Mouse (Mus musculus): ENCODE data around the gene Plscr4.

Gene Plscr4

DNA sequence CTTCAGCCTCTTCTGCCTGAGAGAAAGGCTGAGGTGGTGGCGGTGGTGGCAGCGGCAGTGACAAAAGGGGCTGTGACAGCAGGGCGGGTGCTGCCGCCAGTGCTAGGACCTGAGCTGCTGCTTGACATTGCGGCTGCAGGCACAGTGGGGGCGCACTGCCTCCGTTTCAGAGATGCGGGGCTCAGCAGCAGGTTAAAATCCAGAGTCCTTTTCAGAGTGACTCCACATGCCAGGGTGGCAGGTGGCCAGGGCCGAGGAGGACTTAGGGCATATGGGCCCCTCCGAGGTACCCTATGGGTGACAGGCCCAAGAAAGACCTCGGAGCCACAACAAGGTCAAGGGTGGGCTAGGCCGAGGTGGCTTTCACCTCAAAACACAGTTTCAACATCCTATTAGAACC is 59.9 kb downstream of the Plscr4 start:
- DNase-seq: no peak

DNA sequence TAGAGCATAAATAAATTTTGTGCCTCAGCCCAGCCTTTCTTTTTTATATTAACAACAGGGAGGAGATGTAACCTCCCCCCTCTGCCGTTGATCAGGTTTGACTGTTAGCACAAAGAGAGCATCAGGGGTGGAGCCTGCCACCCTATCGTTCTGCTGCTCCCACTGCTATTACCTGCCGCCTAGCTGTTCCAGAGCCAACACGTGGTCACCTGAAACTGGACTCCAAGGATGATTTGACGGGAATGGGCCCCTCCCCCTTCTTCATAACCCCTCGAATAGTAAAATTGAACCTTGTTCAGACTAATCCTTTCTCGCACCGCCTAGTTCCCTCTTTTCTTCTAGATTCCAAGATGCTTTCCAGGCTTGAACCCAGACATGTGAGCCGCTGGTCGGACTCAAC is 63.6 kb downstream of the Plscr4 start:
- DNase-seq: no peak

DNA sequence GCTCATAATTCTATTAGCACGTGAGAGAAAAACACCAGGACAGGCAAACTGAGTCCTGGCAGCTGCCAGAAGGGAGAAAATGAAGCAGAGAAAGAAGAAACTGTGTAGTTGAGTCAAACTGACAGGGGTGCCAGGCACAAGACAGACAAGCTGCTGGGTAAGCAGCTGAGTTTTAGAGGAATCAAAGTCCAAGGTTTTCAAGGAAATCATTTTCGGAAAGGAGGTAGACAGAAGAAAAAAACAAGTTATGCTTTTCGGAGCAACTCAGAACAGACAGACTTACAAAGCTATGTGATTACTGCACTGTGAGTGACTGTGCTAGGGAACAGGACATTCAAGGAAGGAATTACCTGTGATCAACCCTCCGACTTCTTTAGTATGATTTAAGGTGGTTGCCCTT is 67.3 kb downstream of the Plscr4 start:
- no peak for DNase-seq

DNA sequence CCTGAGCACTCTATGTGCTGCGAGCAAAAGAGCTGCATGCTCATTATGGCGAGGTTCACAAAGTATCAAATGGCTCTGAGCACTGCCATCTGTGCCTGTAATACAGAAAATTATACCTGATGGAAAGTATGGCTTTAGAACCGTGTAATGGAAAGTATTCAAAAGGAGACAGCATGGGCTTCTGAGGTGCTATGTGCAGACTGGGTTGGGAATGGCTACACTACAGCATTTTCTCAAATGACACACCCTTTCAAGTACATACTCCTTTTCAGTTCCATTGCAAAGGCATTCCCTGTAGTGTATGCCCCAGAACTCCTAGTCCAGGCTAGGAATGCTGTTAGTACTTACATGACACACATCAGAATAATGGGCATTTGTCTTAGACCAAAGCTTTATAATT is 72.9 kb downstream of the Plscr4 start:
- no peak for DNase-seq

DNA sequence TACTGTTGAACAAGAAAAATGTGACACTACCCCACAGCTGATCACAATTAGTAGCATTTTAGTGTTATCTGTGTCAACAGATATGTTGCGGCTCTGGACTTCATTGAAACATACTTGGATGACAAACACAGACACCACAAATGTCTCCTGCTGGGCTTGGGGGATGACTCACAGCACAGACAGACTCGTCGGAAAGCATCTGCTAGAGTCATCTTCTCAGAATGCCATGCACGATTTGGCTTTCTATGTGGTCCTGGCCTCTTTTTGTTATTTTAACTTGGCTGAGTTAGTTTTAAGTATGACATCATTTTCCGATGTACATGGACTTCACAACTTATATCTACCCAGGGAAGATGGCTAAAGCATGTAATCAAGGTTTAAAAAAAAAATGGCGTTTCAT is 80.6 kb downstream of the Plscr4 start:
- no peak for DNase-seq

DNA sequence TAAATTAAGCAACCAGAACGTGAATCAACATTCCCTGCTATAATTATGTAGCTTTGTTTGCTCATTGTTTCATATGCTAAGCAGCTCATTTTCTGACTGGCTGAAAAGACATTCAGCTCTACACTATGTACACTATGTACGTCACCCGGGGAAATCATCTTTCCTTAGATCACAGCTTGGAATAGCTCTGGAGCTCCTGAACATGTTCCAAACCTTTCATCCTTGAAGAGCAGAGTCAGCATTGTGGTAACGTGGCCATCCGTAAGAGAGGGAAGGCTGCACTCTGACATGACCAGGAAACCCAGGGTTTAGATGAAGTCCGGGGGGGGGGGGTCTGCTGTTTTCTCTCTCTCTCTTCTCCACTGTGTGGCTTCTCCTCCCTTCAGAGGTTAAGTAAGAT is 81.0 kb downstream of the Plscr4 start:
- DNase-seq: no peak

Data from cerebellum, adult 18-20 months (tissue).